Mouse (Mus musculus) kidney, embryonic 16.5 days (tissue): ENCODE data around the gene Edem3. TPM values are rescaled to one million over a fixed set of nuclear protein-coding genes. Genes with fewer than 3 reads are reported as not detected.
A peak's percentile ranks its signal among the peaks of the same experiment; 100 is the strongest.

ENCODE experiments used
- ATAC-seq: fragments of 200-750 bp; cut with Nextera tagmentation; 2 replicates; pipeline ENCODE4 v1.8.0; 2017; ENCODE audit warnings: moderate TSS enrichment; ENCODE audit not compliant: low FRiP score, low TSS enrichment
- H3K27ac ChIP-seq: fragments of 300-500 bp; sonication (generic); 2 replicates; pipeline ENCODE4 v1.5.1; 2014; ENCODE audit warnings: low read length
- H3K27me3 ChIP-seq: fragments of 300-500 bp; sonication (generic); 2 replicates; pipeline ENCODE4 v1.6.1; 2014; ENCODE audit warnings: low read length, control low read depth, mixed read lengths; ENCODE audit not compliant: insufficient read depth
- H3K36me3 ChIP-seq: fragments of 300-500 bp; sonication (generic); 2 replicates; pipeline ENCODE4 v1.6.1; 2014; ENCODE audit warnings: low read length, control low read depth, mixed read lengths; ENCODE audit not compliant: insufficient read depth
- H3K4me1 ChIP-seq: fragments of 300-500 bp; sonication (generic); 2 replicates; pipeline ENCODE4 v1.6.1; 2014; ENCODE audit warnings: low read length, control low read depth, mixed read lengths; ENCODE audit not compliant: insufficient read depth
- H3K4me2 ChIP-seq: fragments of 300-500 bp; sonication (generic); replicated peaks from 2 replicates; pipeline ENCODE4 v1.6.1; 2014; ENCODE audit warnings: low read depth, low read length
- H3K4me3 ChIP-seq: fragments of 300-500 bp; sonication (generic); 2 replicates; pipeline ENCODE4 v1.5.1; 2014; ENCODE audit warnings: mild to moderate bottlenecking, low read length
- H3K9ac ChIP-seq: fragments of 300-500 bp; sonication (generic); replicated peaks from 2 replicates; pipeline ENCODE4 v1.6.1; 2014; ENCODE audit warnings: low read length
- H3K9me3 ChIP-seq: fragments of 300-500 bp; sonication (generic); 2 replicates; pipeline ENCODE4 v1.6.1; 2016; ENCODE audit warnings: low read length, control low read depth
- WGBS: fragments of 180-500 bp; shearing (Covaris S2); extraction: QIAGEN DNeasy Blood & Tissue Kit; methylation state at CpG from one replicate; pipeline ENCODE4 v1.1.7; 2014; 5-methylcytosine and 5-hydroxymethylcytosine counted together
- polyA plus RNA-seq: library from polyadenylated mRNA; unstranded; fragments of >200 nt; fragmentation: Nextera tagmentation; extraction: Ambion mirVana; gene quantifications from 2 replicates; pipeline ENCODE4 v1.2.1, GENCODE M21; 2015

Edem3 gene
- polyA plus RNA-seq, 1 experiment from 2014 or later = 16.6 TPM

DNA sequence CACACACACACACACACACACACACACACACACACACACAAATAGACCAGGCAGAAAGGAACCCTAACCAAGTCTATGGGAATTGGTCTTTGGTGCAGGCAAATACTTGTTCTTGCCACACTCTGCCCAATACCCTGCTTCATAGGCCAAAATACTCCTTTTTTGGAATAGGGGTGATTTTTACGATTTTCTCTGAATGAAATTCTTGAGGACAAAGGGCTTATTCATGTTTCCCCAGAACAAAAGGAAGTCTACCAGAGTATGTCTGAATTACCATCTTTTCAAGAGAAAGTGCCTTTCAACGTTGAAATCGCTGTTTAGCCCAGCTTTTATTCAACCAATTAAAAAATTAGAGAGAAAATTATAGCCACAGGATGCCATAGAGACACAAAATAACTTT lies 96.8 kb downstream of the Edem3 start:
- Histone ChIP-seq H3K4me3 (no peak overlapping the region), H3K9me3 (no peaks in the 10 kb centered on the region), H3K27ac (no peak overlapping the region), H3K4me2 (no peak overlapping the region), H3K27me3 (no peaks in the 10 kb centered on the region), H3K9ac (no peak overlapping the region), H3K36me3 (no peaks in the 10 kb centered on the region), H3K4me1 (no peaks in the 10 kb centered on the region)
- WGBS = 79% methylated on average over 3 of the region's 3 CpGs
- no peak for ATAC-seq

DNA sequence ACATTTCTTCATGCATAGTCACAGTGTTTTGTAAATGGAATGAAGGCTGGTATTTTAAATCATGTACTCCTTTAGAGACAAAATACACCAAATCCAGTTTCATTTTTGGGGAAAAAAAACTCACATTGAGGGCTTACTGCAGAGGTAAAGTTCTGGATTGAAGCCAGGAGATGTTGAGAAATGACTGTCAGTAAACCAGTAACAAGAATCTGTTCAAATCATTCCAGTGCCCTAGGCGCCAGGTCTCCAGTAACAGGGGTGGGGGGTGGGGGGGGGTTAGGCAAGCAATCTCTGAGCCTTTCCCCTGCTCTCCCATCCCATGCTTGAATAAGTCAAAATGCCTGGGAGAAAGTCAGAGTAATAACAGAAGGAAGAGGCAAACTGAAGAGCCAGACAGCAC lies 100.4 kb downstream of the Edem3 start:
- 61% methylated on average over 1 of the region's 1 CpGs for WGBS
- no peak for ATAC-seq
- Histone ChIP-seq H3K36me3 (no peaks in the 10 kb centered on the region), H3K4me1 (no peaks in the 10 kb centered on the region), H3K4me3 (no peak overlapping the region), H3K27me3 (no peaks in the 10 kb centered on the region), H3K9me3 (no peaks in the 10 kb centered on the region), H3K27ac (no peak overlapping the region), H3K4me2 (no peak overlapping the region), H3K9ac (no peak overlapping the region)

DNA sequence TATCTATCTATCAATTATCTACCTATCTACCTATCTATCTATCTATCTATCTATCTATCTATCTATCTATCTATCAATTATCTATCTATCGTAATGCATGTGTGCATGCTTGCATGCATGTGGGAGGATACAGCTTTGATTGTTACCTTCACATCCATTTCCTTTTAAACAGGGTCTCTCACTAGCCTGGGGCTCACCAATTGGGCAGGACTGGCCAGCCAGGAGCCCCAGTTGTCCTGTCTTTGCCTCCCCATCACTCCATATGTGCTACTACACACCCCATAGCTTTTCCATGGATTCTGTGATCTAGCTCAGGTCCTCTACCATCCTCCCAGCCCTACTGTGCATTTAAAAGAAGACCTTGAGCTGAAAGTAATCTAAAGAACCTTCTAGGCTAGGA lies 103.3 kb downstream of the Edem3 start:
- Histone ChIP-seq H3K4me3 (no peak overlapping the region), H3K9ac (no peak overlapping the region), H3K9me3 (no peaks in the 10 kb centered on the region), H3K36me3 (no peaks in the 10 kb centered on the region), H3K4me2 (no peak overlapping the region), H3K27me3 (no peaks in the 10 kb centered on the region), H3K4me1 (peaks cover 1% of the 10 kb centered on the region; the same call in 1 of the 2 replicates), H3K27ac (no peak overlapping the region)
- ATAC-seq = no peak
- WGBS = 92% methylated on average over 1 of the region's 1 CpGs

GRCm38 (mm10) chr1:151861334-151861995 lies 106.3 kb downstream of the Edem3 start:
- no peak overlapping the region for H3K27ac ChIP-seq
- ATAC-seq = no peak
- WGBS = 53% methylated on average over 20 of the region's 20 CpGs
- no peaks in the 10 kb centered on the region for H3K27me3 ChIP-seq
- no peaks in the 10 kb centered on the region for H3K36me3 ChIP-seq
- no peak overlapping the region for H3K4me3 ChIP-seq
- no peaks in the 10 kb centered on the region for H3K9me3 ChIP-seq
- no peak overlapping the region for H3K4me2 ChIP-seq
- peaks cover 10% of the 10 kb centered on the region; the same call in 1 of the 2 replicates for H3K4me1 ChIP-seq
- H3K9ac ChIP-seq = no peak overlapping the region

- Histone ChIP-seq H3K36me3 (no peaks in the 10 kb centered on the region), H3K9ac (no peak overlapping the region), H3K4me2 (no peak overlapping the region), H3K27me3 (no peaks in the 10 kb centered on the region), H3K4me3 (no peak overlapping the region), H3K4me1 (peaks cover 10% of the 10 kb centered on the region; the same call in 1 of the 2 replicates), H3K27ac (no peak overlapping the region), H3K9me3 (no peaks in the 10 kb centered on the region)
- no peak for ATAC-seq
- WGBS = 91% methylated on average over 8 of the region's 8 CpGs
These were observed 106.9 kb downstream of the Edem3 start for GRCm38 (mm10) chr1:151862109-151862508.

DNA sequence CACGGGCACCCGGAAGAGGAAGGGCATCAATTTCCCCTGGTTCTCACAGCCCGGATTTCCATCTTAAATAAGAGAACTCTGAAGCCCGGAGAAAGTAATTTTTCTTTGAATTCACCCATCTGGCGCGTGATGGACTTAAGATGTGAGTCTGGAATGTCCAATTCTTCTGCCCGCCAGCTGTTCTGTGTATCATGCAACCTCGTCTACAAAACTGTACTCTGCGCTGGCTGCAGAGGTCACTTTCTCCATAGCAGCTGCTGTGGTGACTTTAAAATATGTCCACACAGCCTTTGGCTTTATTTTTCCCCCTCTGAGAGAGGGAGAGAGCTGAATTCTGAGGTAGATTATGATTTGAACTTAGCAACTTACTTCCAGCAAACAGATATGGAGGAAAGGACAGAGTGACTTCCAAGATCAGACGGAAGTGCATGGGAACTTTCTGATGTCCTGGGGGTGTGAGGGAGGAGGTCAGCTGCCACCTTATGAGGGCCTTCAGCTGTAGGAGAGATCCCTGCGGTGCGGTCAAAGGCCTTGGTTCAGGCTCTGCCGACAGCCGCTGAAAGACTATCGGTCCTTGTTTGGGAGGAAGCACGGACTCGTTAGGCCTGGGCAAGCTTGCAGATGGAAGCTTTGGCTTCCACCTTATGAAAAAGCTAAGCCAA lies 108.1 kb downstream of the Edem3 start:
- ATAC-seq = peak; percentile 65; the same call in 1 of the 2 replicates
- Histone ChIP-seq H3K4me1 (peaks cover 10% of the 10 kb centered on the region; the same call in 1 of the 2 replicates), H3K27me3 (no peaks in the 10 kb centered on the region), H3K9ac (no peak overlapping the region), H3K4me3 (no peak overlapping the region), H3K36me3 (no peaks in the 10 kb centered on the region), H3K4me2 (no peak overlapping the region), H3K9me3 (no peaks in the 10 kb centered on the region), H3K27ac (peak overlapping the region; percentile 73; the same call in 1 of the 2 replicates)
- 68% methylated on average over 17 of the region's 17 CpGs for WGBS

DNA sequence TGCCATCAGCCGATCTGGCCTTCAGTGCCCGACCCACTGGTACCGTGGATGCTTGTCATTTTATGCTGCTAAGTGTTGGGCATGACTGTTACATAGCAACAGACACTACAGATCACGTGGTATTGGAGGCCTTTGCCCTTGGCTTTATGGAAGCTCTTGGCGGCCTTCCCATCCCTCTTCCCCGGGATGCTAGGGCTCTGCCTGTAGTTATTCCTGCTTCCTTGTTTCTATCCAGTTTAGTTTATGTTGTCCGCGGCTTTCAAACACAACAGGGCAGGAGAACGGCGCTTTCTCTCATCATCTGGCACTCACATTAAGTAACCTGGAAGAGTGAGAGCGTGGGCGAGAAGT lies 108.6 kb downstream of the Edem3 start:
- H3K4me2 ChIP-seq = no peak overlapping the region
- 82% methylated on average over 12 of the region's 12 CpGs for WGBS
- peaks cover 10% of the 10 kb centered on the region; the same call in 1 of the 2 replicates for H3K4me1 ChIP-seq
- no peaks in the 10 kb centered on the region for H3K27me3 ChIP-seq
- peak overlapping the region; percentile 73; the same call in 1 of the 2 replicates for H3K27ac ChIP-seq
- no peaks in the 10 kb centered on the region for H3K36me3 ChIP-seq
- no peaks in the 10 kb centered on the region for H3K9me3 ChIP-seq
- H3K4me3 ChIP-seq = no peak overlapping the region
- H3K9ac ChIP-seq = no peak overlapping the region
- peak; percentile 46; the same call in 1 of the 2 replicates for ATAC-seq

GRCm38 (mm10) chr1:151864326-151864725 lies 109.2 kb downstream of the Edem3 start:
- H3K9ac ChIP-seq = no peak overlapping the region
- H3K27me3 ChIP-seq = no peaks in the 10 kb centered on the region
- H3K4me1 ChIP-seq = peaks cover 10% of the 10 kb centered on the region; the same call in 1 of the 2 replicates
- peak overlapping the region; percentile 48; the same call in 1 of the 2 replicates for H3K27ac ChIP-seq
- no peak for ATAC-seq
- no peak overlapping the region for H3K4me3 ChIP-seq
- WGBS = 85% methylated on average over 6 of the region's 6 CpGs
- H3K36me3 ChIP-seq = no peaks in the 10 kb centered on the region
- no peaks in the 10 kb centered on the region for H3K9me3 ChIP-seq
- H3K4me2 ChIP-seq = no peak overlapping the region
